Mouse (Mus musculus) adrenal gland, postnatal 36 days (tissue): Measurements from ENCODE around the gene Tjap1. TPM values are rescaled to one million over a fixed set of nuclear protein-coding genes. Genes with fewer than 3 reads are reported as not detected.
A peak's percentile ranks its signal among the peaks of the same experiment; 100 is the strongest.

Experiments
- DNase-seq, 2 experiments: peaks; one replicate each; pipeline ENCODE4 v3.0.0; 2021; ENCODE audit warnings: mixed read lengths in 1 of 2
- total RNA-seq, 2 experiments: library from RNA; stranded (reverse); gene quantifications; 2 replicates each; pipeline ENCODE4 v1.2.3; 2021

Tjap1 gene
- total RNA-seq, 2 experiments from 2014 or later: 46.1 to 49.9 TPM

DNA sequence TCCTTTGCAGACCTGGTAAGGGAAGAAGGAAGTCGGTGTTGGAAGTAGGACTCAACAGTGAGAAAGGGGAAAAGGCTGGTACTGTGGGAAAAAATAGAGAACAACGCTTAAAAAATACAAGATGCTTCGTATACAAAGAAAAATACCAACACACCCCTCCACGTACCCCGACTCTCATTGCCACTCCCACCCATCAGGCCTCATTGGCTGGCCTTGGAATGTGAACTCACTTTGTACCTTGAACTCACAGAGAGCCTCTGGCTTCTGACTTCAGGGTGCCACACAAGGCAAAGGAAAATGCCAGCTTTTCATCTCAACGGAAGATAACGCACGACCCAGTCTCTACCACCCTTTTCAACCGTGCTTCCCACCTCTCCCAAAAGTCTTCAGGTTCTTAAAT is 314 bp upstream of the Tjap1 start:
- DNase-seq: no peak

DNA sequence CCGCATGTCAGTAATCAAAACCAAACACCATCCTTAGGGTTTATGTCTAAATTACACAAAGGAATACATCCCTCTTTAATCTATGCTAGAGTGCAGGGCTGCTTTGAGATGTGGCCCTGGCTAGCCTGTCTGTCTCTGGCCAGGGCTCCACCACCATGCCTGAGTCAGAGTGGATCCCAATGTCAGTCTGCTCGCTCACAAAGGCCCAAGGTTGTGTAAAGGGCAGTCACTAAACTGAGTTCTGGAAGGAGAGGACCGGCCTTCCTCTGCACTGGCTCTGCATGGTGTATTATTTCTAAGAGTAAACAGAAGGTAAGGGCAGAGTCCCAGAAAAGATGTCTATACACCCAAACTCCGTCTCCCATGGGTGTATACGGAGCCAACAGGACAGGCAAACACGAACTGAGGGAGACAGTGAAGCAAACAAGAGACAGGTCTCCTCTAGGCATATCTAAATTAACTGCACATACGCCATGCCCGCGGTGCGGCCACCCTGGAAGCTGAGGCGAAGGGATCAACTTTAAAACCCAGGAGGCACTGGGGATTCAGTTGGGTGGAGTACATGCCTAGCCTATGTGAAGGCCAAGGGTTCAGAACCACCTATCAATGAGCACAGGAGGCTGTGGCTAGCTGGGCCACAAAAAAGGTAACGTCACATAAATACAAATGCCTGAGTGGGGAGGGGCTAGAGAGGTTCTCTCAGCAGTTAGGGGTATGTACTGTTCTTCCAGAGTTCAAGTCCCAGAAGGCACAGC is 4.6 kb downstream of the Tjap1 start:
- peak; percentile 69 to 80 for DNase-seq

DNA sequence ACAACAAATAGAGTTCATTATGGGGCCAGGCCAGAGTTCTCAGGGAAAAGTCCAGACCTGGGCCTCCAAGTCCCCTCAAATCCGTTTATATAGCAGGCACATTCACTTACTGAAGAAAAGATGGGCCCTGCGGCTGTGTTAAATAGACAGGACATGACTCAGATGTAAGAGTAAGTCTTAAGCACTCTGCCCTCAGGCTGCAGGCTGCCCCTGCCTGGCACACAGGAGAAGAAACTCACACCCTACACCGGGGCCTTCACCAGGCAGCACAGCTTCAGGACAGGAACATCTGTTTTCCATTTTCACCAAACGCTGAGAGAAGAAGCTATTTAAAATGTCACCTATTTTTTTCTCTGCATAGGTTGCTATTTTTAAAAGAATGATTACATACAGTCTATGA is 5.2 kb downstream of the Tjap1 start:
- peak; percentile 34 to 43 for DNase-seq

DNA sequence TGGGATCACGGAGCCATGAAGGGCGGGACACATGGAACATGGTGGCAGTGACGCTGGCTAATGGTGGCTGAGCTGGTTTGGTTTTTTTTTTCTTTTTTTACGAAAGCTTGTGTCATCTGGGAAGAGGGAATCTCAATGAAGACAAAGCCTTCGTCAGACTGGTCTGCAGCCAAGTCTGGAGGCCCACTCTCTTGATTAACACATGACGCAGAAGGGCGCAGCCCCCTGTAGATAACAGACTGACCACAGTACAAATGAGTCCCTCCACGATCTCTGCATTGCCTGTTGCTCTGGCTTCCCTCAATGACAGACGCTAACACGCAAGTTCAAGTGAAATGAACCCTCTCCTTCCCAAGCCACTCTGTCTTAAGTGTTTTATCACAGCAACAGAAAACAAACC is 7.3 kb downstream of the Tjap1 start:
- DNase-seq: no peak

DNA sequence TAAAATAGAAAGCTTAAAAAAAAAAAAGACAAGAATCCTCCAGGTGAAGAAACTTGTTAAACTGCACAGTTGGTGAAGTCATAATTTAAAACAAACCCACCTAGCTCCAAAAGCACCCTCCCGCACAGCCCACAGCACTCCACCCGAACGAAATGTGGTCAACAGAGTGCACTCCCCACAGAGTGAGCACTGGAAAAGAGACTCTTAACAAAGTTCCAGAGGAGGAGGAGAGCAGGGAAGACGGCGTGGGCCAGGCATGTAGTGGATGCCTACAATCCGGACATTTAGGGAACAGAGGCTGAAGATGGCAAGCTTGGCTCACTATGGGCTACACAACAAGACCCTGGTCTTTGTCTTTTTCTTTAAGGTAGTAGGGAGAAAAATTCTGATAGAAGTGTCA is 7.8 kb downstream of the Tjap1 start:
- no peak for DNase-seq

DNA sequence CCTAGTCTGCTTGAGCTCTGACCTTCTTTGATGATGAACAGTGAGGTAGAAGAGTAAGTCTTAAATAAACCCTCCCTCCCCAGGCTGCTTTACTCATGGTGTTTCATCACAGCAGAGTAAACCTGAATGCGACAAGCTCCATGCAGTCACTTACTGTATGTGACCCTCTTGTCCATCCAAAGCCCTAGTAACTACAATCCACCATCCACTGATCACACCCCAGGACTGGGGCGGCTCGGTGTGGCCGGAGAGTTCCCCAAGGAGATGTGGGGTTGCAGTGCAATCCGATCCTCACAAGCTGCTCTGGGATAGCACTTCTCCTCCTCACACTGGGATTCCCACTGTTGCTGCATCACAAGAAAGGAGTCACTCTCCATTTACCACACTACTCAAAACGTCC is 8.4 kb downstream of the Tjap1 start:
- DNase-seq: no peak

DNA sequence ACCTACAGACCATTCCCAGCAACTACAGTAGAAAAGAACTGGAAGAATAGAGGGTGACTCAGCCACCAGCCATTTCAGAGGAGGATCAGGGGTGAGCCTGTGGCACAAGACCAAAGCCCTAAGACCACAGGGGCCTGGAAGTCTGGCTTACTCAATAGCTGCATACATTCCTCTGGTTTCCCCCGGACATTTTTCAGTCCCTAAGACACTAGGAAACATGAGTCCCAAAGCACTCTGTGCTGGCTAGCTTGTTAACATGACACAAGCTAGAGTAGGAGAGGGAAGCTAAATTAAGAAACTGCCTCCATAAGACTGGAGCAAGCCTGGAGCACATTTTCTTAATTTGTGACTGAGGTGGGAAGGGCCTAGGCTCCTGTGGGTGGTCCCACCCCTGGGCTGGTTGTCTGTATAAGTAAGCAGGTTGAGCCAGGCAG is 9.0 kb downstream of the Tjap1 start:
- DNase-seq: peak; percentile 37 to 46

DNA sequence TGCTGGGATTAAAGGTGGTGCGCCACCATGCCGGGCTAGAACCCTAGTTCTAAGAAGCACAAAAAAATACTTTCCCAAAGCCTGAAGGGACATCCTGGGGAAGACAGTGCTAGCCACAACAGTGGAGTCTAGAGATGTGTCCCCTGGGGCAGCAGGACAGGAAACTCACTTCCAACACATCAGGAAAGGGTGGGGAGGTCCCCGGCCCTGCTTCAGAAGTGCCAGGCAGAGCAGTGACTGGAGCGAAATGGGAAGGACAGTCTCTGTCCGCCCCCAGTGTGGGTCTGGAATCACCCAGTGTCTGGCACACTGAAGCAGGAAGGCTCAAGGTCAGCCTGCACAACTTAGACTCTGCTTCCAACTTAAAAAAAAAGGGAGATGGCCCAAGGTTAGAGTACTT is 10.2 kb downstream of the Tjap1 start:
- peak; percentile 67 to 78 for DNase-seq

DNA sequence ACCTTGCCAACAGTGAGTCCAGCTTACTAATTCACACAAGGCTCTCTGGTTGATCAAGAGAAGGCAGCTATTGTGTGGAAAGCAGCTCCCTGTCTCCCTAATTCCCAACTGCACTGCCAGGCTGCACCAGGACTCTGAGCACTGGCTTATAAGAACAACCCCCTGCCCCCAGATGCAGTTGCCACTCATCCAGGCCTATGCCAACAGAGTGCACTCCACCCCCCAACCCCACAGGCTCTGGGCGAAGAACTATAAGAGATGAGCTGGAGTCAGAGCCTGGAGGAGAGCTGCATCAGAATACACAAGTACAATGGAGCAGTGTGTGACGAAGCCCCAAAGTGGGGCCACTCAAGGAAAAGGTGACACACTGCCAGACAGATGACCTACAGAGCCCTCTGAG is 10.8 kb downstream of the Tjap1 start:
- DNase-seq: no peak

DNA sequence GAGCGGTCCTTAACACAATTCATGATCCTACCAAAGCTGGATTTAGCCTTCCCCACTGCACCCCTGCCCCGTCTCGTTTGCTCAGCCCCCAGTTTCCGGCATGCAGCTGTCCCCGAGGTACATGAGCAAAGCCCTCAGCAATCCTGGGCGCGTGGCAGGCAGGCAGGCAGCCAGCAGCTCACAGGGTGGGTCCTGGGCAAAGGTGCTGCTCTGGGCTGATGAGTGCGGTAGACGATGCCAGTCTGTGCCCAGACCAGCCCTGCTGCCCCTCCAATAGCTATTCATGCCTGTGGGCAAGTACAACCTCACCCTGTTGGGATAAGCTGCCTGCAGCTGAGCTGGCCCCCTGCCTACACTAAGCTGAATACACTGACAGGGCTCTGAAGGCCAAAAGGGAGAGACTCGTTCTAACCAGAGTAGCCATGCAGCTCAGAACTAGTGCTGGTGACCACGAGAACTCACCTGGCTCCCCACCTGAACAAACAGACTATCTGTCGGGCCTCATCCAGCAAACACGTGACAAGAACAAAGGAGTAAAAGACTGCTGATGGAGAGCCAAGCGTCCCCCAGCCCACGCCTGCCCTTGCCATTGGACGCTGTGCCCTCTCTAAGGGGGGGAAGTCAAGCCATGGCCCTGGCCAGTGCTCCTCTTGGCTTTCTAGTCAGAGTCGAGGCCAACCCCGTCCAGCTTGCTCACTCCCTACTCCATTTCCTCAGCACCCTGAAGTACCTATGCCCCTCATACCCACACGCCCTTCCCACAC is 12.9 kb downstream of the Tjap1 start:
- no peak for DNase-seq

DNA sequence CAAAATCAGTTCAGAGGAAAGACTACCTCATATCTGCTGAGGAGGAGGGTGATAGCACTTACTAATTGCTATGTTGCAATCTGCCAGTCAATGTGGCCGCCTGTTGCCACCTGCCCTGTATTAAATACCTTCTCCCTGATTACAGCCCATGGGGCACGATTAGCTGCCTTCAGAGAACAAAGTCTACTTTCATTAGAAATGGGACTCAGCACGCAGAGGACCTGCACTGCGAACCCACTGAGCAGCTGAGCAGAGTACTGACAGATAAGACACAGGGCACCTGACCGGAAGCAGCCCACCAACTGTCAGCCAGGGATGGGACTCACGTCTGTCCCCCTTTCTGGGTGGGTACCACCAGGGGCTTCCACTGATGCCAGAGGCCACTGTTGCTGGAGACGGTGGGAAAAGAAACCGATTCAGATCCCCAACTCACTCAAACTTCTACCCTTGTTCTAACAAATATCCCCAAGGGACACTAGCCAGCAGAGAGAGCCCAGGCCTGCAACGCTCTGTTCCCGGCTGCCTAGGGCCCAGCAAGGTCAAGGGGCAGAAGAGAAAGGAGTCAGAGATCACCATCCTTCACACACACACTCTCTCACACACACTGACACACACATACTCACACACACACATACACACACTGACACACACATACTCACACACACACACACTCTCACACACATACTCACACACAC is 14.7 kb downstream of the Tjap1 start:
- no peak for DNase-seq

DNA sequence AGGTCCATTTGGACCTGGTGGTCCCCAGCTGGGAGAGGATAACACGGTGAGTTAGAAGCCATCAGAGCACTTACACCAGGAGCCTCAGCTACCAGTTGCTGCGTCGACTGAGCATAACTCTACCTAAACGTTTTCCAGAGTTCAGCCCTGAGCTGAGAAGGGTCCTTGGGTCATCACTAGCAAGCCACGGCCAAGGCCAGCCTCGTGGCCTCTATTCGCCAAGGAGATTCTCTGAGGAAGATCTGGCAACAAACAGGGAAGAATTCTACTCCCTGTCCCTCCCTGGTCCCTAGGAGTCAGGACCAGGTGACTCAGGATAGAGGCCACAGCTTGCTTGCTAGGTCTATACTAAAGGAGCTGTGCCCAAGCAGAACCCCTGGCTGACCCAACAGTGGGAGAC is 15.3 kb downstream of the Tjap1 start:
- no peak for DNase-seq

DNA sequence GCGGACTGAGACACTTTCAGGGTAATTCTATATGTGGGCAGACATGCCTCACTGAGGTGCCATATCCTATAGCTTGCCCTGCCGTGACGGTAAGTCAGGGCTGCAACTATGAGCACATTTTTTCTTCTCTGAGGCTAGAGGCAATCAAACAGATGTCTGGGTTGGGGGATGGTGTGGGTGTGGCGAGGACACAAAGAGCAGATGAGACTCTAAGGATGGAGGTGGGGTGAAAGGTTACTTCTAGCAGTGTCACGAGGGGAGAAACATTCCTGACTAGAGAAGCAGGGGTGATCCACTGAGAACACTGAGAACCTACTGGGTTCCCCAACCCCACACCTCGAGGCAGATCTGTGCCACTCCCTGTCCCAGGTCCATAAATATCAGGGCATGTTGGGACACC is 15.8 kb downstream of the Tjap1 start:
- DNase-seq: no peak

DNA sequence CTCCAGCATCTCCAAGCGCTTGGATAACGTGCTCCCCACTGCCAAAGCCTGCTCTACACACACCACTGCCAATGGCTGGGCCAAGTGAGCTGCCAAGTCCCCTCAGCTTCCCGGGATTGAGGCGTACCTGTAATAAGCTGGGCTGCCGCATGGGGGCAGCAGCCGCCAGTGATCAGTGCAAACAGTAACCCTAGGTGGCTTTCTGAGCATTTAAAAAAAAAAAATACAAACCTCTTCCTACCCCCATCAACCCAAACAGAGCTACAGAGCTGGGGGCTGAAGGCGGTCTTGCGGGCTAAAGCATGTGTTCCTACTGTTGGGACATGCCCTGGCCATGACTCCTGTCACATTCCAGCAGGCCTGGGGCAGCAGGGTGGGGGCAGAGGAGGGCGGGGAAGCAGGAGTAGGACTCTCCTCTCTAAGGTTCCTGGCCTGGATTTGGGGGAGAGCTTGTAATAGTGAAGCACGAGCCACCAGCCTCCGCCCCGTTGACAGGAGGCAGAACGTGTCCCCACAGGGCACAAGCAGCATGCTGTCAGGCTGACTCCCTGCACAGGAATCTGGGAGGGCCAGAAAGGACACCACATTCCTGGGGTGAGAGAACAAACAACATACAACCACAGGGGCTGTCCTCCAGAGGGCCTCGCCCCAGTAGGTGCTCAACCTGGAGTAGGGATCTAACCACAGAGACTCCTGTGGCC is 16.8 kb downstream of the Tjap1 start:
- peak; percentile 79 to 88 for DNase-seq

DNA sequence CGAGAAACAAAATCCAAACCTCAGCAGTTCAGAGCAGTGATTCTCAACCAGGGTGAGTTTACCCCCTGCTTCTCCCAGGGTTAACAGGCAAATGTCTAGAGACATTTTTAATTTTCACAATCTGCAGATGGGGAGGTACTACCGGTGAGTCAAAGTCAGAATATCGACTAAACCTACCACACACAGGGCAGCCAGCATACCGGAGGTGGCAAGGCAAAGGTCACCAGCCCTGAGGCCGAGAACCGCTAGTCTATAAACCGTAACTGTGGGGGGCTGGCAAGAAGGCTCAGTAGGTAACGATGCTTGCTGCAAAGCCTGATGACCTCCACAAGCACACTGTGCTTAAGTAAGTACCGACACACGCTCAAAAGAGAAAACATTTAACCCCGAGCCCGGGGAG is 17.3 kb downstream of the Tjap1 start:
- no peak for DNase-seq

DNA sequence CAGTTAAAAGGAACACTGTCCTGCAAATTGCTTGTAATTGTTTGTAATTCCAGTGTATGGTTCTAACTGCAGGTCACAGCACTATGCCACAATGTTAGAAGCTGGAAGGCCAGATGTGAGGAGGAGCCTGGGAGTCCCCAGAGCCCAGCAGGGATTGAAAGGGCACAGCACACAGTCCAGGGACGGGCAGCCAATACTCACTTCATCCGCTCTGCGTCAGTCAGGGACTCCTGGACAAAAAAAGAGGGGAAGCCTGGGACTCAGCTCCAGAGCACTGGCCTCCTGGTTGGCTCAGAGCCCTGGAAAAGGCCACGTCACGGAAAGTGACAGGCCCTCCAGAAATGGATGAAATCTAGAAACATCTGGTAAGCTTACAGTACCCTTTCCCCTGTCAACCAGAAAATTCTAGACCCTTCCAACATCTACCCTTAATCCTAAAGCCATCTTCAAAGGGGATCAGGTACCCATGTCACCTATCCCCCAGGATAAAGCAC is 20.6 kb downstream of the Tjap1 start:
- no peak for DNase-seq

DNA sequence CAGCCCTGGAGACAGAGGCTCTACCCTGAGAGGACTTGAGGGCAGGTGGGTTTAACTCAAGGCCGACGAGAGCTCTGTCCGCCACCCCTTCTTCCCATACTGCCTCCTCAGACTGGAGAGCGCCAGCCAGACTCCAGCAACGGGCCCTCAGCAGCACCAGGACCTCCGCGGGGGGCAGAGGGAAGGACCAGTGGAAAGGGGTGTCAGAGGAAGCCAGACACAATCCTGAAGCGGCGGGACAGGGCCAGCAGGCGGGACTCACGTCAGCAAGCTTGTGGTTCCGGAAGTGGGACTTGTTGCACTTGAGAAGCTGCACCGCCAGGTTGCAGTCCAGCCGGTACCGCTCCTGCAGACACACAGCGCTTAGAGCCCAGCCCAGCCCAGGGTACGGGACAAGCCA is 23.2 kb downstream of the Tjap1 start:
- no peak for DNase-seq

DNA sequence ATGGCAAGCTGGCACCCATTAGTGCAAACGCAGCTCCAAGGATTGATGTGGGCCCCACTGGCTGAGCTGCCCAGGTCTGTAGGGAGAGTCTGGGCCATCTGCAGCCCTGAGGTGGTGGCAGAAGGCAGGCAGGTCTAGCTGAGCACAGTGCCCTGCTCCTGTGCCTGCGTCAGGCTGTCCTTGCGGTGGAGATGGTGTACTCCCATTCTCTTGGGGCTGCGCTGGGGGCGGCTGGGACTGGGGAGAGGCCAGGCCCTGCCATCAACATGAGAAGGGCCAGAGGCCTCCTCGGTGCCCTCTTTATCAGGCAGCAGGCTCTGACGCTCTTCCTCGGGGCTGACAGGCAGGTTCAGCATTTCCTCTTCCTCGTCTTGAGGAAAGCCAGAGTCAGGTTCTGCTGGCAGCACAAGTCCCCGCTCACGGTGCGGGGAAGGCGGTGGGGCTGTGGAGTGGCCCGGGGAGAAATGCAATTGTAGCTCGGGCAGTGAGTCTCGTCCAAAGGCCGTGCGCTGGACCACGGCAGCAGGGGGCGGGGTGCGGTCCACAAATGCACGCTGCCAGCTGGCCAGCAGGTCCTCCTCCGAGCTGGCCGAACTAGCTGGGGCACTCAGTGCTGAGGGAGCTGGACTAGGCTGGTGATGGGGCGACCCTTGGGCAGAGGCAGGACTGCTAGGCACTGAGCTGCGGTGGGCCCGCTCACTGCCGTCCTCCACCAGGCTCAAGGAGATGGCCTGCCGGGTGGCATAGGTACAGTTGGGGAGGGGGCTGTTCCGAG is 24.4 kb downstream of the Tjap1 start:
- DNase-seq: no peak

DNA sequence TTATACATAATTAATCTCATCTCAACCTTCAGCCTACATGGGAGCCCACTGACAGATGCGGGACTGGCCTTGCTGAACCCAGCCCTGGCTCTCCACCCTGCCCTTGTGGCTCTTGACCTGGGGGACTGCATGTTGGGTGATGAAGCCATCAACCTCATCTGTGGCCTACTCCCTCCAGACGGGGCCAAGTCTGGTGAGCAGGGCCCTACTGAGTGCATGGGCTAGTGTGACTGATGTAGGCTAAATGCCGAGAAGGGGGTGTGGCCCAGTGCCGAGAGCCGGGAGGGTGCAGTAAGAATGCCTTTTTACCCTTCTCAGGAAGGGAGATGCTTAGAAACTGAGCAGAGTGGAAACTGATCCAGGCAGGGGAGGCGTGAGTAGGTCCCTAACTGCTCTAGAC is 27.7 kb downstream of the Tjap1 start:
- no peak for DNase-seq

DNA sequence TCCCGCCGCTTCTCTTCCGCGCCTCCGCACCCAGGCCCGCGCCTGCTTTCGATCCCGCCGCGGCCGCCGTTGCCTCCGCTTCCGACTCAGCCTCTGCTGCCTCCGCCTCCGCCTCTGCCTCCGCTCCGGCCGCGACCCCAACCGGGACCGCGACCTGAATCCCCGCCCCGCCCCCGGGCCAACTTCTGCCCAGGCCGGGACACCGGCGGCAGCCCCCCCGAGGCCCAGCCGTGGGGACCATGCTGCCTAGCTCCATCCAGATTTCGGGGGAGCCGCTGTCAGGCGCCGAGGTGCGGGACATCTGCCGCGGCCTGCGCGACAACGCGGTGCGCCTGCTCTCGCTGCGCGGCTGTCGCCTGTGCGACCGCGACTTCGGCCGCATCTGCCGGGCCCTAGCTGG is 28.7 kb downstream of the Tjap1 start:
- DNase-seq: peak in 1 of 2 experiments; percentile 66

DNA sequence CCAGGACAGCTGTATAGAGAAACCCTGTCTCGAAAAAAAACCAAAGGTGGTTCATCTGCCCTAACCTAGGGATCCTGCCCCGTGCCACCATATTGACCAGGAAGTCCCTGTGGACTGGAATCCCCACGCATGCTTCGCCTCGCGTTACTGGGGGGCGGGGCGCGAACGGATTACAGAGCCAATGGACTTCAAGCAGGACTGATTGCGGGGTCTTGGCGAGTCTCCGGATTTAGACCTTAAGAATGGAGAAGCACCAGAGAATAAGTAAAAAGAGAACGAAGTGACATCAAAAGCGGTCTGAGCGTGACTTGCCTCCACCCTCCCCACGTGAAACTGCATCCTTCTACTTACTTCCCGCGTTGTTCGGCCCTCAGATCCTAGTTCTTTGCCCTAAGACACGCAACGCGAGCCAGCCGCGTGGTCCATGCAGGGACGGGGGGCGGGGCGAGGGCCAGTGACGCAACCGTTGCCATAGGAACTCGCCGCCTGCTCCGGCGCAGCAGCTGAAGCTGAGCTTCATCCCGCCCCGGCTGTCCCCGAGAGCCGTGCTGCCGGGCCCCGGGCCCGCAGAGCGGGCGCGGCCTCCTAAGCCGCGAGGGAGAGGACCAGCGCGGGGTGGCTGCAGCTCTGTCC is 29.3 kb downstream of the Tjap1 start, which contains the start of gene Lrrc73:
Gene Lrrc73 (plus strand): TSS at position 80 of the 633 bp plus-strand sequence.
- DNase-seq: peak; percentile 96 to 98
